Mouse (Mus musculus): ENCODE results near the gene F2rl1. TPM values are rescaled to one million over a fixed set of nuclear protein-coding genes. Genes with fewer than 3 reads are reported as not detected.

The F2rl1 gene
- polyA plus RNA-seq, 1 experiment from 2014 or later, result 11.1 TPM

DNA sequence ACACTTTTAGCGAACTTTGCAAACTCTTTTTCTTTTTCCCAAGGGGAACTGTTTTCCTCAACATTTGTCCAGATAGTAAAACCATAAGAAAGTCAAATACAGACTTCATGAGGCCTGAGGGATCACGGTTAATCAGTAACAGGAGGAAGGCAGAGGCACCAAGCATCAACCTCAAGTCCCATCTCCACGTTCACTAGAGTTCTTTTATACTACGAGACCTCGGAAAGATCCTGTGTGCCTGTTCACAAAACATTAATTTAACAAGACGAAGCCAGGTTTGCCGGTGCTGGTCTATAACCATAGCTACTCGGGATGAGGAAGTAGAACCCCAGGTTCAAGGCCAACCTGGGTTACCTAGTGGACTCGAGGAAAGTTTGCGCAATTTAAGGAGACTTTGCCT is 2.9 kb downstream of the F2rl1 start:
- no peak for ATAC-seq (ENCODE audit: low FRiP score, low TSS enrichment)
- no peak overlapping the region; the same call in 1 of the 2 replicates for H3K27ac ChIP-seq (ENCODE audit: low read length)

DNA sequence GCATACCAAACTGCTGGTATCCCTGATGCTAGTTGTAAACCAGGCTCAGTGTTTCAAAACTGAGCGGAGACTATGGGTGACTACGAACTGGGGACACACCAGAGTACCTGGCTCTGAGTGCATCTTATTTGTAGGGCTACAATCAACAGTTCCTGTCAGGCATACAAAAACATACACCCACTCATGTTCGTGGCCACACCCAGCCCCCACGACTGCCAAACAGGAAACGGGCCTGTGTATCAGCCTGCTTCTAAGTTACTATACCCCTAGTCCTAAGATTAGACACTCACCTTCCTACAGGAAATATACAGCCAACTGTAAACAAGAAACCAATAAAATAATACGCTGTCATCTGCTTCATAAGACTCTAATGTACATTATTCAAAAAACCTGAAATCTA is 4.0 kb downstream of the F2rl1 start:
- H3K4me2 ChIP-seq (replicated peaks; ENCODE audit: low read depth, low read length), result no peak overlapping the region
- no peak overlapping the region for H3K9ac ChIP-seq (replicated peaks; ENCODE audit: low read length)
- no peak overlapping the region for H3K27ac ChIP-seq (ENCODE audit: low read length)
- ATAC-seq (ENCODE audit: low FRiP score, low TSS enrichment), result no peak
- H3K36me3 ChIP-seq (ENCODE audit: insufficient read depth, low read length), result no peaks in the 10 kb centered on the region
- peaks cover 14% of the 10 kb centered on the region; the same call in 1 of the 2 replicates for H3K27me3 ChIP-seq (ENCODE audit: insufficient read depth, low read length)
- H3K4me1 ChIP-seq (ENCODE audit: insufficient read depth, low read length), result peaks cover 23% of the 10 kb centered on the region
- WGBS, result 67% methylated on average over 6 of the region's 6 CpGs
- H3K9me3 ChIP-seq (ENCODE audit: low read length), result no peaks in the 10 kb centered on the region
- H3K4me3 ChIP-seq (ENCODE audit: low read length), result no peak overlapping the region

More for the DNA sequence above, 2.9 kb downstream of the F2rl1 start:
- no peaks in the 10 kb centered on the region for H3K9me3 ChIP-seq (ENCODE audit: low read length)
- WGBS, result 68% methylated on average over 10 of the region's 10 CpGs
- H3K4me3 ChIP-seq (ENCODE audit: low read length), result no peak overlapping the region
- no peak overlapping the region for H3K4me2 ChIP-seq (replicated peaks; ENCODE audit: low read depth, low read length)
- H3K36me3 ChIP-seq (ENCODE audit: insufficient read depth, low read length), result no peaks in the 10 kb centered on the region
- peaks cover 22% of the 10 kb centered on the region; the same call in 1 of the 2 replicates for H3K27me3 ChIP-seq (ENCODE audit: insufficient read depth, low read length)
- H3K9ac ChIP-seq (replicated peaks; ENCODE audit: low read length), result no peak overlapping the region
- peaks cover 22% of the 10 kb centered on the region for H3K4me1 ChIP-seq (ENCODE audit: insufficient read depth, low read length)

- WGBS, result 61% methylated on average over 4 of the region's 4 CpGs
- 0 out of 2 replicates have a peak, but pooled peaks cover 4% of the 10 kb centered on the region for H3K4me1 ChIP-seq (ENCODE audit: insufficient read depth, low read length)
- peaks cover 8% of the 10 kb centered on the region for H3K36me3 ChIP-seq (ENCODE audit: insufficient read depth, low read length)
- H3K27me3 ChIP-seq (ENCODE audit: insufficient read depth, low read length), result no peaks in the 10 kb centered on the region
- H3K9ac ChIP-seq (replicated peaks; ENCODE audit: low read length), result no peak overlapping the region
- no peak for ATAC-seq (ENCODE audit: low FRiP score, low TSS enrichment)
- H3K4me2 ChIP-seq (replicated peaks; ENCODE audit: low read depth, low read length), result no peak overlapping the region
- no peak overlapping the region for H3K27ac ChIP-seq (ENCODE audit: low read length)
- no peak overlapping the region for H3K4me3 ChIP-seq (ENCODE audit: low read length)
- no peaks in the 10 kb centered on the region for H3K9me3 ChIP-seq (ENCODE audit: low read length)
Observed at GRCm38 (mm10) chr13:95514756-95515155, 10.3 kb downstream of the F2rl1 start.

GRCm38 (mm10) chr13:95510054-95510453 is 15.0 kb downstream of the F2rl1 start:
- H3K4me2 ChIP-seq (replicated peaks; ENCODE audit: low read depth, low read length), result no peak overlapping the region
- no peak overlapping the region for H3K9ac ChIP-seq (replicated peaks; ENCODE audit: low read length)
- peaks cover 8% of the 10 kb centered on the region for H3K36me3 ChIP-seq (ENCODE audit: insufficient read depth, low read length)
- no peak for ATAC-seq (ENCODE audit: low FRiP score, low TSS enrichment)
- no peak overlapping the region for H3K4me3 ChIP-seq (ENCODE audit: low read length)
- H3K27ac ChIP-seq (ENCODE audit: low read length), result no peak overlapping the region
- H3K27me3 ChIP-seq (ENCODE audit: insufficient read depth, low read length), result no peaks in the 10 kb centered on the region
- 92% methylated on average over 5 of the region's 5 CpGs for WGBS
- H3K4me1 ChIP-seq (ENCODE audit: insufficient read depth, low read length), result no peaks in the 10 kb centered on the region
- H3K9me3 ChIP-seq (ENCODE audit: low read length), result no peaks in the 10 kb centered on the region

DNA sequence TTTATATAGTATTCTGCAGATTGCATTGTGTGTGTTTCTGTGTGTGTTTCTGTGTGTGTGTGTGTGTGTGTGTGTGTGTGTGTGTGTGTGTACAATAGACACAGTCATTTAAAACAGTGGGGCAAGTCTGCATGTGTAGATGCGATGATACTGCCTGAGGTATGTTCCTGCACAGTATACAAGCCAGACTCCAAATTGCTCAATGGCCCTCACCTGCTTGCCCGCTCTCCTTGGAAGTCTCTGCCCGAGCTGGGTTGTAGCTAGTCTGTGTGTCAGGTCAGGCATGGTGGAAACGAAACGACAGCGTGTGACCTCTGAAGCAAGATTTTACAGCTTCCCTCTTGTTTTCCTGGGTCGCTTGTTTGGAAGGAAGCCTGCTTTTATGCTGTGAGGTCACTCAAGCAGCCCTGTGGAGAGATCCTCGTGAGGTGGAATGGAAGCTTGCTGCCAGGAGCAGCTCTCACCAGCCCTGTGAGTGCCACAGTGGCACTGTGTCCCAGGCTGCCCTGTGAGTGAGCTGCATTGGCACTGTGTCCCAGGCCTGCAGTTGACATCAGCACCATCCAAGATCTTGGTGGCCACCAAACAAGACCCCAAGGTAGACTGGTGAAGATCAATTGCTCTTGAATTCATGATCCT is 21.6 kb downstream of the F2rl1 start:
- H3K4me3 ChIP-seq (ENCODE audit: low read length), result no peak overlapping the region
- no peaks in the 10 kb centered on the region for H3K36me3 ChIP-seq (ENCODE audit: insufficient read depth, low read length)
- no peak overlapping the region for H3K9ac ChIP-seq (replicated peaks; ENCODE audit: low read length)
- no peaks in the 10 kb centered on the region for H3K4me1 ChIP-seq (ENCODE audit: insufficient read depth, low read length)
- no peaks in the 10 kb centered on the region for H3K9me3 ChIP-seq (ENCODE audit: low read length)
- H3K27ac ChIP-seq (ENCODE audit: low read length), result no peak overlapping the region
- H3K4me2 ChIP-seq (replicated peaks; ENCODE audit: low read depth, low read length), result no peak overlapping the region
- no peak for ATAC-seq (ENCODE audit: low FRiP score, low TSS enrichment)
- WGBS, result 58% methylated on average over 8 of the region's 8 CpGs
- H3K27me3 ChIP-seq (ENCODE audit: insufficient read depth, low read length), result no peaks in the 10 kb centered on the region

GRCm38 (mm10) chr13:95496601-95497000 is 28.4 kb downstream of the F2rl1 start:
- Histone ChIP-seq H3K9ac (replicated peaks; ENCODE audit: low read length) (no peak overlapping the region), H3K4me1 (ENCODE audit: insufficient read depth, low read length) (peaks cover 7% of the 10 kb centered on the region), H3K27ac (ENCODE audit: low read length) (no peak overlapping the region), H3K9me3 (ENCODE audit: low read length) (no peaks in the 10 kb centered on the region), H3K27me3 (ENCODE audit: insufficient read depth, low read length) (no peaks in the 10 kb centered on the region), H3K36me3 (ENCODE audit: insufficient read depth, low read length) (no peaks in the 10 kb centered on the region), H3K4me2 (replicated peaks; ENCODE audit: low read depth, low read length) (no peak overlapping the region), H3K4me3 (ENCODE audit: low read length) (no peak overlapping the region)
- 88% methylated on average over 3 of the region's 3 CpGs for WGBS
- ATAC-seq (ENCODE audit: low FRiP score, low TSS enrichment), result no peak

GRCm38 (mm10) chr13:95494812-95495211 is 30.2 kb downstream of the F2rl1 start:
- no peak overlapping the region for H3K9ac ChIP-seq (replicated peaks; ENCODE audit: low read length)
- no peak overlapping the region for H3K4me3 ChIP-seq (ENCODE audit: low read length)
- no peaks in the 10 kb centered on the region for H3K9me3 ChIP-seq (ENCODE audit: low read length)
- no peaks in the 10 kb centered on the region for H3K27me3 ChIP-seq (ENCODE audit: insufficient read depth, low read length)
- WGBS, result 44% methylated on average over 8 of the region's 8 CpGs
- H3K4me1 ChIP-seq (ENCODE audit: insufficient read depth, low read length), result peaks cover 7% of the 10 kb centered on the region
- H3K4me2 ChIP-seq (replicated peaks; ENCODE audit: low read depth, low read length), result no peak overlapping the region
- no peaks in the 10 kb centered on the region for H3K36me3 ChIP-seq (ENCODE audit: insufficient read depth, low read length)
- H3K27ac ChIP-seq (ENCODE audit: low read length), result no peak overlapping the region
- ATAC-seq (ENCODE audit: low FRiP score, low TSS enrichment), result no peak

GRCm38 (mm10) chr13:95493296-95493695 is 31.7 kb downstream of the F2rl1 start:
- H3K27ac ChIP-seq (ENCODE audit: low read length), result no peak overlapping the region
- no peak overlapping the region for H3K4me2 ChIP-seq (replicated peaks; ENCODE audit: low read depth, low read length)
- 65% methylated on average over 5 of the region's 5 CpGs for WGBS

GRCm38 (mm10) chr13:95491327-95491726 is 33.7 kb downstream of the F2rl1 start:
- ATAC-seq (ENCODE audit: low FRiP score, low TSS enrichment), result no peak
- H3K4me2 ChIP-seq (replicated peaks; ENCODE audit: low read depth, low read length), result no peak overlapping the region
- H3K4me1 ChIP-seq (ENCODE audit: insufficient read depth, low read length), result peaks cover 7% of the 10 kb centered on the region
- H3K36me3 ChIP-seq (ENCODE audit: insufficient read depth, low read length), result no peaks in the 10 kb centered on the region
- no peak overlapping the region for H3K9ac ChIP-seq (replicated peaks; ENCODE audit: low read length)
- no peaks in the 10 kb centered on the region for H3K27me3 ChIP-seq (ENCODE audit: insufficient read depth, low read length)
- H3K9me3 ChIP-seq (ENCODE audit: low read length), result no peaks in the 10 kb centered on the region
- WGBS, result 73% methylated on average over 11 of the region's 11 CpGs
- H3K27ac ChIP-seq (ENCODE audit: low read length), result no peak overlapping the region
- H3K4me3 ChIP-seq (ENCODE audit: low read length), result no peak overlapping the region

More at GRCm38 (mm10) chr13:95493296-95493695, 31.7 kb downstream of the F2rl1 start:
- no peak for ATAC-seq (ENCODE audit: low FRiP score, low TSS enrichment)
- H3K9me3 ChIP-seq (ENCODE audit: low read length), result no peaks in the 10 kb centered on the region
- no peak overlapping the region for H3K9ac ChIP-seq (replicated peaks; ENCODE audit: low read length)
- H3K4me1 ChIP-seq (ENCODE audit: insufficient read depth, low read length), result peaks cover 7% of the 10 kb centered on the region
- no peaks in the 10 kb centered on the region for H3K36me3 ChIP-seq (ENCODE audit: insufficient read depth, low read length)
- no peaks in the 10 kb centered on the region for H3K27me3 ChIP-seq (ENCODE audit: insufficient read depth, low read length)
- H3K4me3 ChIP-seq (ENCODE audit: low read length), result no peak overlapping the region

- Histone ChIP-seq H3K9me3 (ENCODE audit: low read length) (no peaks in the 10 kb centered on the region), H3K4me3 (ENCODE audit: low read length) (no peak overlapping the region), H3K36me3 (ENCODE audit: insufficient read depth, low read length) (no peaks in the 10 kb centered on the region), H3K27me3 (ENCODE audit: insufficient read depth, low read length) (no peaks in the 10 kb centered on the region; the same call in 1 of the 2 replicates), H3K9ac (replicated peaks; ENCODE audit: low read length) (no peak overlapping the region), H3K4me1 (ENCODE audit: insufficient read depth, low read length) (no peaks in the 10 kb centered on the region), H3K4me2 (replicated peaks; ENCODE audit: low read depth, low read length) (no peak overlapping the region), H3K27ac (ENCODE audit: low read length) (no peak overlapping the region)
- ATAC-seq (ENCODE audit: low FRiP score, low TSS enrichment), result no peak
- 51% methylated on average over 5 of the region's 5 CpGs for WGBS
Observed at GRCm38 (mm10) chr13:95484664-95485063, 40.4 kb downstream of the F2rl1 start.
